Mouse (Mus musculus) hindbrain, embryonic 13.5 days (tissue): Measurements from ENCODE around the gene Gpr108. TPM values are rescaled to one million over a fixed set of nuclear protein-coding genes. Genes with fewer than 3 reads are reported as not detected.

Source experiments
- ATAC-seq: fragments of 200-750 bp; cut with Nextera tagmentation; 2 replicates; pipeline ENCODE4 v1.8.0; 2017; ENCODE audit warnings: moderate TSS enrichment; ENCODE audit not compliant: low FRiP score
- H3K27ac ChIP-seq: fragments of 300-500 bp; sonication (generic); 2 replicates; pipeline ENCODE4 v1.5.1; 2015; ENCODE audit warnings: inconsistent platforms, mild to moderate bottlenecking, moderate library complexity
- H3K27me3 ChIP-seq: fragments of 300-500 bp; sonication (generic); 2 replicates; pipeline ENCODE4 v1.6.1; 2015; ENCODE audit warnings: mild to moderate bottlenecking, inconsistent platforms
- H3K36me3 ChIP-seq: fragments of 300-500 bp; sonication (generic); 2 replicates; pipeline ENCODE4 v1.6.1; 2015; ENCODE audit warnings: mild to moderate bottlenecking, inconsistent platforms
- H3K4me1 ChIP-seq: fragments of 300-500 bp; sonication (generic); replicated peaks from 2 replicates; pipeline ENCODE4 v1.6.1; 2015; ENCODE audit warnings: inconsistent platforms
- H3K4me2 ChIP-seq: fragments of 300-500 bp; sonication (generic); 2 replicates; pipeline ENCODE4 v1.6.1; 2015; ENCODE audit warnings: inconsistent platforms, mild to moderate bottlenecking, moderate library complexity
- H3K4me3 ChIP-seq: fragments of 300-500 bp; sonication (generic); 2 replicates; pipeline ENCODE4 v1.5.1; 2015; ENCODE audit warnings: mild to moderate bottlenecking, inconsistent platforms
- H3K9ac ChIP-seq: fragments of 300-500 bp; sonication (generic); 2 replicates; pipeline ENCODE4 v1.6.1; 2015; ENCODE audit warnings: mild to moderate bottlenecking, inconsistent platforms
- H3K9me3 ChIP-seq: fragments of 300-500 bp; sonication (generic); 2 replicates; pipeline ENCODE4 v1.6.1; 2016; ENCODE audit warnings: inconsistent platforms
- WGBS: fragments of 180-500 bp; shearing (Covaris S2); methylation state at CpG from one replicate; pipeline ENCODE4 v1.1.7; 2015; 5-methylcytosine and 5-hydroxymethylcytosine counted together
- polyA plus RNA-seq: library from polyadenylated mRNA; unstranded; fragments of >200 nt; fragmentation: Nextera tagmentation; extraction: Ambion mirVana; gene quantifications from 2 replicates; pipeline ENCODE4 v1.2.1, GENCODE M21; 2015

Gene Gpr108
- polyA plus RNA-seq, 1 experiment from 2014 or later: 23.8 TPM

GRCm38 (mm10) chr17:57264972-57265945 lies 17.0 kb upstream of the Gpr108 start:
- ATAC-seq: no peak

GRCm38 (mm10) chr17:57264164-57264563 lies 15.9 kb upstream of the Gpr108 start:
- no peaks in the 10 kb centered on the region for H3K4me1 ChIP-seq
- 77% methylated on average over 2 of the region's 2 CpGs for WGBS
- H3K9me3 ChIP-seq: no peaks in the 10 kb centered on the region
- H3K27ac ChIP-seq: no peak overlapping the region
- no peak overlapping the region for H3K4me2 ChIP-seq
- H3K9ac ChIP-seq: no peak overlapping the region
- no peaks in the 10 kb centered on the region for H3K27me3 ChIP-seq
- no peak for ATAC-seq
- peaks cover 24% of the 10 kb centered on the region for H3K36me3 ChIP-seq
- no peak overlapping the region for H3K4me3 ChIP-seq

More at GRCm38 (mm10) chr17:57264972-57265945, 17.0 kb upstream of the Gpr108 start:
- H3K4me2 ChIP-seq: no peak overlapping the region
- no peaks in the 10 kb centered on the region for H3K27me3 ChIP-seq
- H3K27ac ChIP-seq: no peak overlapping the region
- no peak overlapping the region for H3K9ac ChIP-seq
- WGBS: 38% methylated on average over 21 of the region's 22 CpGs
- no peaks in the 10 kb centered on the region for H3K4me1 ChIP-seq
- no peak overlapping the region for H3K4me3 ChIP-seq
- H3K9me3 ChIP-seq: no peaks in the 10 kb centered on the region
- H3K36me3 ChIP-seq: peaks cover 24% of the 10 kb centered on the region

- H3K9me3 ChIP-seq: no peaks in the 10 kb centered on the region
- H3K27me3 ChIP-seq: no peaks in the 10 kb centered on the region
- 93% methylated on average over 17 of the region's 17 CpGs for WGBS
- no peak overlapping the region for H3K4me2 ChIP-seq
- H3K9ac ChIP-seq: no peak overlapping the region
- no peak overlapping the region for H3K27ac ChIP-seq
- peaks cover 30% of the 10 kb centered on the region for H3K36me3 ChIP-seq
- no peak for ATAC-seq
- no peak overlapping the region for H3K4me3 ChIP-seq
- no peaks in the 10 kb centered on the region for H3K4me1 ChIP-seq
Observed at GRCm38 (mm10) chr17:57262901-57263550, 14.8 kb upstream of the Gpr108 start.

GRCm38 (mm10) chr17:57261796-57262195 lies 13.6 kb upstream of the Gpr108 start:
- 50% methylated on average over 1 of the region's 1 CpGs for WGBS
- H3K9me3 ChIP-seq: no peaks in the 10 kb centered on the region
- H3K27me3 ChIP-seq: no peaks in the 10 kb centered on the region
- H3K36me3 ChIP-seq: peaks cover 39% of the 10 kb centered on the region
- 0 out of 2 replicates have a peak, but pooled peaks have one; percentile 28 for ATAC-seq
- no peaks in the 10 kb centered on the region for H3K4me1 ChIP-seq
- H3K4me3 ChIP-seq: no peak overlapping the region
- no peak overlapping the region for H3K27ac ChIP-seq
- no peak overlapping the region for H3K9ac ChIP-seq
- H3K4me2 ChIP-seq: no peak overlapping the region

- H3K4me1 ChIP-seq: no peaks in the 10 kb centered on the region
- H3K4me3 ChIP-seq: no peak overlapping the region
- ATAC-seq: no peak
- no peak overlapping the region for H3K27ac ChIP-seq
- H3K27me3 ChIP-seq: no peaks in the 10 kb centered on the region
- no peaks in the 10 kb centered on the region for H3K9me3 ChIP-seq
- no peak overlapping the region for H3K4me2 ChIP-seq
- WGBS: 94% methylated on average over 4 of the region's 4 CpGs
- H3K36me3 ChIP-seq: peaks cover 40% of the 10 kb centered on the region
- no peak overlapping the region for H3K9ac ChIP-seq
Observed at GRCm38 (mm10) chr17:57261286-57261685, 13.0 kb upstream of the Gpr108 start.

- no peak overlapping the region for H3K27ac ChIP-seq
Observed at GRCm38 (mm10) chr17:57260351-57260750, 12.1 kb upstream of the Gpr108 start.

GRCm38 (mm10) chr17:57259742-57260141 lies 11.5 kb upstream of the Gpr108 start:
- WGBS: 92% methylated on average over 8 of the region's 8 CpGs
- H3K27ac ChIP-seq: no peak overlapping the region
- H3K9me3 ChIP-seq: no peaks in the 10 kb centered on the region
- H3K27me3 ChIP-seq: no peaks in the 10 kb centered on the region
- no peak overlapping the region for H3K4me2 ChIP-seq
- H3K4me1 ChIP-seq: no peaks in the 10 kb centered on the region
- ATAC-seq: no peak
- H3K9ac ChIP-seq: no peak overlapping the region
- H3K4me3 ChIP-seq: no peak overlapping the region
- peaks cover 52% of the 10 kb centered on the region for H3K36me3 ChIP-seq

More at GRCm38 (mm10) chr17:57260351-57260750, 12.1 kb upstream of the Gpr108 start:
- Histone ChIP-seq H3K4me2 (no peak overlapping the region), H3K4me3 (no peak overlapping the region), H3K36me3 (peaks cover 46% of the 10 kb centered on the region), H3K9me3 (no peaks in the 10 kb centered on the region), H3K9ac (no peak overlapping the region), H3K27me3 (no peaks in the 10 kb centered on the region), H3K4me1 (no peaks in the 10 kb centered on the region)
- ATAC-seq: no peak
- WGBS: 91% methylated on average over 9 of the region's 9 CpGs

GRCm38 (mm10) chr17:57258191-57258590 lies 9.9 kb upstream of the Gpr108 start:
- H3K4me2 ChIP-seq: no peak overlapping the region
- H3K4me1 ChIP-seq: no peaks in the 10 kb centered on the region
- H3K27ac ChIP-seq: no peak overlapping the region
- H3K27me3 ChIP-seq: no peaks in the 10 kb centered on the region
- no peaks in the 10 kb centered on the region for H3K9me3 ChIP-seq
- no peak overlapping the region for H3K9ac ChIP-seq
- ATAC-seq: no peak
- H3K36me3 ChIP-seq: peaks cover 50% of the 10 kb centered on the region
- WGBS: 98% methylated on average over 3 of the region's 3 CpGs
- no peak overlapping the region for H3K4me3 ChIP-seq

- Histone ChIP-seq H3K9ac (no peak overlapping the region), H3K4me3 (no peak overlapping the region), H3K36me3 (peaks cover 38% of the 10 kb centered on the region), H3K9me3 (no peaks in the 10 kb centered on the region), H3K27me3 (no peaks in the 10 kb centered on the region), H3K27ac (no peak overlapping the region), H3K4me1 (no peaks in the 10 kb centered on the region), H3K4me2 (no peak overlapping the region)
- 96% methylated on average over 22 of the region's 22 CpGs for WGBS
- no peak for ATAC-seq
Observed at GRCm38 (mm10) chr17:57256921-57257485, 8.8 kb upstream of the Gpr108 start.

GRCm38 (mm10) chr17:57255354-57255753 lies 7.1 kb upstream of the Gpr108 start:
- Histone ChIP-seq H3K4me3 (no peak overlapping the region), H3K9ac (no peak overlapping the region), H3K27me3 (no peaks in the 10 kb centered on the region), H3K36me3 (peaks cover 30% of the 10 kb centered on the region), H3K4me1 (peaks cover 6% of the 10 kb centered on the region), H3K27ac (no peak overlapping the region), H3K4me2 (no peak overlapping the region), H3K9me3 (no peaks in the 10 kb centered on the region)
- 96% methylated on average over 14 of the region's 14 CpGs for WGBS
- ATAC-seq: no peak

- no peak overlapping the region for H3K4me2 ChIP-seq
- no peak overlapping the region for H3K9ac ChIP-seq
- H3K27me3 ChIP-seq: 0 out of 2 replicates have a peak, but pooled peaks cover 4% of the 10 kb centered on the region
- H3K4me1 ChIP-seq: peaks cover 26% of the 10 kb centered on the region
- H3K4me3 ChIP-seq: no peak overlapping the region
- H3K9me3 ChIP-seq: no peaks in the 10 kb centered on the region
- H3K27ac ChIP-seq: no peak overlapping the region
- WGBS: 85% methylated on average over 6 of the region's 6 CpGs
- ATAC-seq: no peak
- peaks cover 26% of the 10 kb centered on the region for H3K36me3 ChIP-seq
Observed at GRCm38 (mm10) chr17:57253306-57253705, 5.1 kb upstream of the Gpr108 start.

GRCm38 (mm10) chr17:57251431-57251830 lies 3.2 kb upstream of the Gpr108 start:
- Histone ChIP-seq H3K4me2 (no peak overlapping the region), H3K27me3 (0 out of 2 replicates have a peak, but pooled peaks cover 4% of the 10 kb centered on the region), H3K9me3 (no peaks in the 10 kb centered on the region), H3K36me3 (peaks cover 14% of the 10 kb centered on the region), H3K4me1 (peaks cover 33% of the 10 kb centered on the region), H3K4me3 (no peak overlapping the region), H3K9ac (no peak overlapping the region), H3K27ac (no peak overlapping the region)
- ATAC-seq: no peak
- 97% methylated on average over 3 of the region's 3 CpGs for WGBS
